Mouse (Mus musculus) stomach, embryonic 14.5 days (tissue): ENCODE results near the gene Cat. TPM values are rescaled to one million over a fixed set of nuclear protein-coding genes. Genes with fewer than 3 reads are reported as not detected.

Experiments used
- ATAC-seq: fragments of 200-750 bp; cut with Nextera tagmentation; 2 replicates; pipeline ENCODE4 v1.8.0; 2017; ENCODE audit warnings: low read depth, moderate TSS enrichment; ENCODE audit not compliant: insufficient number of reproducible peaks, insufficient read depth, low FRiP score
- H3K27ac ChIP-seq: fragments of 300-500 bp; sonication (generic); 2 replicates; pipeline ENCODE4 v1.5.1; 2014; ENCODE audit warnings: mild to moderate bottlenecking, low read length, moderate library complexity, mixed read lengths
- H3K27me3 ChIP-seq: fragments of 300-500 bp; sonication (generic); 2 replicates; pipeline ENCODE4 v1.6.1; 2014; ENCODE audit warnings: low read length, control low read depth, mixed read lengths; ENCODE audit not compliant: control insufficient read depth, insufficient read depth
- H3K36me3 ChIP-seq: fragments of 300-500 bp; sonication (generic); 2 replicates; pipeline ENCODE4 v1.6.1; 2014; ENCODE audit warnings: mild to moderate bottlenecking, control low read depth, low read length, moderate library complexity, mixed read lengths; ENCODE audit not compliant: control insufficient read depth, insufficient read depth
- H3K4me1 ChIP-seq: fragments of 300-500 bp; sonication (generic); 2 replicates; pipeline ENCODE4 v1.6.1; 2014; ENCODE audit warnings: low read length, control low read depth, mixed read lengths; ENCODE audit not compliant: control insufficient read depth, insufficient read depth
- H3K4me2 ChIP-seq: fragments of 300-500 bp; sonication (generic); replicated peaks from 2 replicates; pipeline ENCODE4 v1.6.1; 2014; ENCODE audit warnings: low read depth, low read length, control low read depth
- H3K4me3 ChIP-seq: fragments of 300-500 bp; sonication (generic); 2 replicates; pipeline ENCODE4 v1.5.1; 2014; ENCODE audit warnings: low read depth, low read length, control low read depth
- H3K9ac ChIP-seq: fragments of 300-500 bp; sonication (generic); replicated peaks from 2 replicates; pipeline ENCODE4 v1.6.1; 2014; ENCODE audit warnings: low read depth, mild to moderate bottlenecking, control low read depth, low read length, moderate library complexity, mixed read lengths
- H3K9me3 ChIP-seq: fragments of 300-500 bp; sonication (generic); 2 replicates; pipeline ENCODE4 v1.6.1; 2016; ENCODE audit warnings: low read depth, low read length, control low read depth; ENCODE audit not compliant: control insufficient read depth
- WGBS: fragments of 180-500 bp; shearing (Covaris S2); extraction: QIAGEN DNeasy Blood & Tissue Kit; methylation state at CpG from one replicate; pipeline ENCODE4 v1.1.7; 2014; 5-methylcytosine and 5-hydroxymethylcytosine counted together
- polyA plus RNA-seq: library from polyadenylated mRNA; unstranded; fragments of >200 nt; fragmentation: Nextera tagmentation; extraction: Ambion mirVana; gene quantifications from 2 replicates; pipeline ENCODE4 v1.2.1, GENCODE M21; 2014

Gene Cat
- polyA plus RNA-seq, 1 experiment from 2014 or later, result 99.9 TPM

- H3K9ac ChIP-seq, result no peak overlapping the region
- H3K4me2 ChIP-seq, result no peak overlapping the region
- H3K27me3 ChIP-seq, result no peaks in the 10 kb centered on the region
- H3K36me3 ChIP-seq, result no peaks in the 10 kb centered on the region
- no peak overlapping the region for H3K4me3 ChIP-seq
- H3K4me1 ChIP-seq, result peaks cover 3% of the 10 kb centered on the region; the same call in 1 of the 2 replicates
- no peak for ATAC-seq
- WGBS, result 60% methylated on average over 11 of the region's 11 CpGs
- no peak overlapping the region for H3K27ac ChIP-seq
- H3K9me3 ChIP-seq, result no peaks in the 10 kb centered on the region
Observed at GRCm38 (mm10) chr2:103425456-103426063, 59.4 kb downstream of the Cat start.

GRCm38 (mm10) chr2:103424349-103425026 lies 60.5 kb downstream of the Cat start:
- Histone ChIP-seq H3K9ac (no peak overlapping the region), H3K27ac (peak overlapping the region; percentile 63; the same call in 1 of the 2 replicates), H3K4me1 (peaks cover 3% of the 10 kb centered on the region; the same call in 1 of the 2 replicates), H3K27me3 (no peaks in the 10 kb centered on the region), H3K4me3 (peak overlapping the region; percentile 12; the same call in 1 of the 2 replicates), H3K4me2 (peak overlapping the region; percentile 24), H3K36me3 (no peaks in the 10 kb centered on the region), H3K9me3 (no peaks in the 10 kb centered on the region)
- WGBS, result 23% methylated on average over 12 of the region's 12 CpGs
- peak; percentile 61; the same call in 1 of the 2 replicates for ATAC-seq

GRCm38 (mm10) chr2:103423884-103424283 lies 61.1 kb downstream of the Cat start:
- peaks cover 3% of the 10 kb centered on the region; the same call in 1 of the 2 replicates for H3K4me1 ChIP-seq
- WGBS, result 61% methylated on average over 12 of the region's 12 CpGs
- peak; percentile 54; the same call in 1 of the 2 replicates for ATAC-seq
- H3K9me3 ChIP-seq, result no peaks in the 10 kb centered on the region
- H3K27me3 ChIP-seq, result no peaks in the 10 kb centered on the region
- H3K36me3 ChIP-seq, result no peaks in the 10 kb centered on the region
- peak overlapping the region; percentile 12; the same call in 1 of the 2 replicates for H3K4me3 ChIP-seq
- H3K9ac ChIP-seq, result no peak overlapping the region
- peak overlapping the region; percentile 24 for H3K4me2 ChIP-seq
- peak overlapping the region; percentile 63; the same call in 1 of the 2 replicates for H3K27ac ChIP-seq

- no peaks in the 10 kb centered on the region for H3K36me3 ChIP-seq
- H3K27ac ChIP-seq, result no peak overlapping the region
- H3K4me1 ChIP-seq, result peaks cover 3% of the 10 kb centered on the region; the same call in 1 of the 2 replicates
- H3K9me3 ChIP-seq, result no peaks in the 10 kb centered on the region
- H3K4me3 ChIP-seq, result no peak overlapping the region
- ATAC-seq, result no peak
- 30% methylated on average over 15 of the region's 15 CpGs for WGBS
- no peak overlapping the region for H3K9ac ChIP-seq
- H3K27me3 ChIP-seq, result no peaks in the 10 kb centered on the region
- no peak overlapping the region for H3K4me2 ChIP-seq
Observed at GRCm38 (mm10) chr2:103420650-103421507, 64.1 kb downstream of the Cat start.

GRCm38 (mm10) chr2:103415774-103416173 lies 69.2 kb downstream of the Cat start:
- ATAC-seq, result no peak
- no peak overlapping the region for H3K9ac ChIP-seq
- no peak overlapping the region for H3K4me3 ChIP-seq
- H3K27me3 ChIP-seq, result no peaks in the 10 kb centered on the region
- 88% methylated on average over 3 of the region's 3 CpGs for WGBS
- H3K27ac ChIP-seq, result no peak overlapping the region
- H3K36me3 ChIP-seq, result no peaks in the 10 kb centered on the region
- H3K4me1 ChIP-seq, result no peaks in the 10 kb centered on the region; the same call in 1 of the 2 replicates
- no peaks in the 10 kb centered on the region for H3K9me3 ChIP-seq
- no peak overlapping the region for H3K4me2 ChIP-seq

DNA sequence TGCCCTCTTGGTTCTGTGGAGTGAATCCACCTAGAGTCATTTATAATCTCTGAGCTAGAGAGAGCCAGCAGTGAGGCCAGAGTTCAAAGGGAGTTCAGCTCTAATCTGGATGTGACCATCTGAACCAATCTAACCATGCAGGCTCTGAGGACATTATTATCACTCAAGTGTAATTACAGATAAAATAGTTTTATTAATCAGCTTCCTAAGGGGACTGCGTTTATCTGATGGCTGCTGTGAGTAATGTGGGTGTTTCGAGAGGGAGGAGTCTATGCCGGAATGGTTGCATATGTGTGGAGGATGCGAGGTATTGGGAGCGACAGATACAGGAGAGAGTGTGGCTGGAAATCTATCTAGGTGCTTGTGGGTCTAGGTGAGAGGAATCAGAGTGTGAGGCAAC lies 71.6 kb downstream of the Cat start:
- Histone ChIP-seq H3K9ac (no peak overlapping the region), H3K27me3 (no peaks in the 10 kb centered on the region), H3K36me3 (no peaks in the 10 kb centered on the region), H3K4me2 (no peak overlapping the region), H3K27ac (no peak overlapping the region), H3K4me1 (no peaks in the 10 kb centered on the region), H3K9me3 (no peaks in the 10 kb centered on the region), H3K4me3 (no peak overlapping the region)
- no peak for ATAC-seq
- 33% methylated on average over 5 of the region's 5 CpGs for WGBS

DNA sequence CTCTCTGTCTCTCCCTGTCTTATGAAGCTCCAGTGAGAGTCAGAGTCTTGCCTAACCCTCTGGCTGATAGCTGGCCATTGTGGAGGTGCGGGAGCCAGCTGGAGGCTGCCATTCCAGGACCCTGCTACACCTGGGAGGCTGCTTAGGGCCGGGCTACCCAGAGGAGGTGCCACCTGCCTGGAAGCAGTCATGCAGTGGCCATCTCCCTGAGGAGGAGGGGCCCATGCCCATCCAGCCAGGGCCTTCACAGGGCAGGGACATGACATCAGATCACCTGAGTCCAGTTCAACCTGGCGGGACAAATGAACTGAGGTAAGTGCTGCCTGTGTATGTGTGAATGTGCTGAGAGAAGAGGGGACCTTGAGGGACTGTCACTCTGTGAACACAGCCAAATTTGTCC lies 73.1 kb downstream of the Cat start:
- H3K4me1 ChIP-seq, result no peaks in the 10 kb centered on the region
- 84% methylated on average over 3 of the region's 3 CpGs for WGBS

DNA sequence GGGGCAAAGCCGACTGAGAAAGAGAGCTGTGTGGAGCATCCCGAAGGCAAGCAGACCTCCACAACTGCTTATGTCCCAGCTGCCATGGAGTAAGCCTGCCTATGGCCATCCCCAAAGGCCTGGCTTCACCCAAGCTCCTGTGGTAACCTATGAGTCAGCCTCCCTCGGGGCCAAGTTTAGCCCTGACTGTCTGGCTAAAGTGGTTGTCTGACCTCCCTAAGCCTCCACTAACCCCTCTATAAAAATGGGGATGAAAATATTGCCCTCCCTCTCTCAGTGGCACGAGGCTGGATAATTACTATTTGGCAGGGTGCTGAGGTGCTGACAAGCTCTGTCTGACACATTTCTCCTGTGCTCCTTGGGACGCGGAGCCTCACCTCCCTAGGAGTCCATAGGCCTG lies 73.6 kb downstream of the Cat start, which contains the start of gene Elf5:
Elf5 (plus strand) TSS at position 341 of the 400 bp plus-strand sequence.
- no peak for ATAC-seq
- Histone ChIP-seq H3K4me2 (no peak within 1 kb of the TSS), H3K4me1 (no peaks in the 10 kb centered on the region), H3K27me3 (no peaks in the 10 kb centered on the region), H3K9me3 (no peaks in the 10 kb centered on the region), H3K4me3 (no peak within 1 kb of the TSS), H3K27ac (no peak within 1 kb of the TSS), H3K36me3 (no peaks in the 10 kb centered on the region), H3K9ac (no peak within 1 kb of the TSS)
- 73% methylated on average over 6 of the region's 6 CpGs for WGBS

More for the DNA sequence above, 73.1 kb downstream of the Cat start:
- H3K9ac ChIP-seq, result no peak overlapping the region
- H3K27me3 ChIP-seq, result no peaks in the 10 kb centered on the region
- H3K36me3 ChIP-seq, result no peaks in the 10 kb centered on the region
- no peak overlapping the region for H3K27ac ChIP-seq
- no peak overlapping the region for H3K4me3 ChIP-seq
- ATAC-seq, result 0 out of 2 replicates have a peak, but pooled peaks have one; percentile 19
- no peak overlapping the region for H3K4me2 ChIP-seq
- H3K9me3 ChIP-seq, result no peaks in the 10 kb centered on the region
